Mouse (Mus musculus): ENCODE measurements around the gene Col1a1. TPM values are rescaled to one million over a fixed set of nuclear protein-coding genes. Genes with fewer than 3 reads are reported as not detected.
A peak's percentile ranks its signal among the peaks of the same experiment; 100 is the strongest.

Gene Col1a1
- polyA plus RNA-seq, 1 experiment from 2014 or later, result 136 TPM

DNA sequence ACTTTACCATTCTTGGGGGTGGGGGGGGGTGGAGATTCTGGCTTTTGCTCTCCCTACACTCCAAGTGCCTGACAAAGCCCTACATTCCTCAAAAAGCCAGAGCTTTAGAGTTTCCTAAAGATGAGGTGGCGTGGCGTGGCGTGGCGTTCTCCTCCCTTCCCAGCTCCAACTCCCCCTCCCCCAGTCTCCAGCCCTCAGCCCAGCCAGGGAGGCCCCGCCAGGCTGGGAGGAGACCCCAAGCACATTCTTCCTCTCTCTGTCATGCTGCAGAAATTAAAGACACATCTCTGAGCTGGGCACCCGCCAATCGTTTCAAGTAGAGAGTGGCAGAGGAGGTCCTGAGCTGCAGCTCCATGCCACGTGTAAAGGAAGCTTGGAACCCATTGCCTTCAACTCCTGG lies 2.4 kb upstream of the Col1a1 start:
- Histone ChIP-seq H3K27ac (ENCODE audit: low read depth, low read length) (no peak overlapping the region), H3K4me1 (ENCODE audit: control insufficient read depth, insufficient read depth, low read length) (peaks cover 14% of the 10 kb centered on the region), H3K36me3 (ENCODE audit: control insufficient read depth, insufficient read depth, low read length) (no peaks in the 10 kb centered on the region), H3K4me2 (no peak overlapping the region), H3K4me3 (ENCODE audit: low read depth, low read length) (no peak overlapping the region), H3K27me3 (ENCODE audit: control insufficient read depth, insufficient read depth, low read length) (peaks cover 44% of the 10 kb centered on the region), H3K9ac (ENCODE audit: low read length) (no peak overlapping the region), H3K9me3 (ENCODE audit: control insufficient read depth, low read length) (no peaks in the 10 kb centered on the region)
- WGBS, result 15% methylated on average over 8 of the region's 8 CpGs
- ATAC-seq (ENCODE audit: low FRiP score) (no peak), DNase-seq (ENCODE audit: low spot score, missing footprints) (no peak)

DNA sequence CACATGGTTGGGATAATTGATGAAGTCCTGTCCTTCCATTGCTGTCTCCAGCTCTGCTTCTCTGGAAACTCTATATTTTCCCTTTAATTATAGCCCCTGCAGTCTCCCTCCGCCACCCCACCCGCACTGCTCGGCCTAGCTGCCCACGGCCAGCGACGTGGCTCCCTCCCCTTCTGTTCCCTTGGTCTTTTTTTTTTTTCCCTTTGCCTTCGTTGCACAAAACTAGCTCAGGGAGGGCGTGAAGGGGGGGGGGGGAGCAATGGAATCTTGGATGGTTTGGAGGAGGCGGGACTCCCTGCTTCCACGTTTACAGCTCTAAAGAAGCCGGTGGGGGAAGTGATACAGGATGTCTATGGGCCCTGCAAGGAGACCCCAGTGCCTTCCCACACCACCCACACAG lies 1.5 kb upstream of the Col1a1 start:
- Histone ChIP-seq H3K9ac (ENCODE audit: low read length) (no peak overlapping the region), H3K4me1 (ENCODE audit: control insufficient read depth, insufficient read depth, low read length) (peaks cover 9% of the 10 kb centered on the region), H3K27me3 (ENCODE audit: control insufficient read depth, insufficient read depth, low read length) (peaks cover 48% of the 10 kb centered on the region), H3K36me3 (ENCODE audit: control insufficient read depth, insufficient read depth, low read length) (no peaks in the 10 kb centered on the region), H3K4me2 (no peak overlapping the region), H3K9me3 (ENCODE audit: control insufficient read depth, low read length) (no peaks in the 10 kb centered on the region), H3K4me3 (ENCODE audit: low read depth, low read length) (no peak overlapping the region), H3K27ac (ENCODE audit: low read depth, low read length) (no peak overlapping the region)
- DNase-seq (ENCODE audit: low spot score, missing footprints) (no peak), ATAC-seq (ENCODE audit: low FRiP score) (no peak)
- 19% methylated on average over 11 of the region's 11 CpGs for WGBS

DNA sequence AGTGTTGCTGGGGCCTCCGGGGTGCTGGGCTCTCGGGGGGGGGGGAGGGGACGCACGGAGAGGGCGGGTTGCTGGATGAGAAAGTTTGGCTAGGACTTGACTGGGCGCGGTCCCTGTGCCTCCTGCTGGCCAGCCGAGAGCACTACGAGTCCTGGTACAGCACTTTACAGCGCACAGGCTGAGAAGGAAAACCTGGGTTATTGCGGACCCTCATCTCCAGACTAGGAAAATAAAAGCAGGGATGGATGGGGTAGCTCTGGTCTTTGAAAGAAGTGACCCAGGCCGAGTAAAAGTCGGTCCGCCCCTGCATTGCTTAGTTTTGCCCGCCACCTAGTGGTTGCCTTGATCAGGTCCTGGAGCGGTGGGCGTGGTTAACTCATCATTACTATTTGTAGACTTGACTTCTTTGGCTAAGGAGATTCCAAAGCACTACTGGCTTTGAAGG lies 849 bp downstream of the Col1a1 start:
- Histone ChIP-seq H3K4me2 (peak overlapping the region; percentile 53), H3K4me1 (ENCODE audit: control insufficient read depth, insufficient read depth, low read length) (peaks cover 9% of the 10 kb centered on the region), H3K4me3 (ENCODE audit: low read depth, low read length) (peak overlapping the region; percentile 27), H3K36me3 (ENCODE audit: control insufficient read depth, insufficient read depth, low read length) (no peaks in the 10 kb centered on the region), H3K27me3 (ENCODE audit: control insufficient read depth, insufficient read depth, low read length) (peaks cover 48% of the 10 kb centered on the region), H3K27ac (ENCODE audit: low read depth, low read length) (no peak overlapping the region), H3K9ac (ENCODE audit: low read length) (peak overlapping the region; percentile 44), H3K9me3 (ENCODE audit: control insufficient read depth, low read length) (no peaks in the 10 kb centered on the region)
- DNase-seq (ENCODE audit: low spot score, missing footprints) (peak; percentile 98), ATAC-seq (ENCODE audit: low FRiP score) (peak; percentile 75)
- WGBS, result 1% methylated on average over 17 of the region's 17 CpGs

DNA sequence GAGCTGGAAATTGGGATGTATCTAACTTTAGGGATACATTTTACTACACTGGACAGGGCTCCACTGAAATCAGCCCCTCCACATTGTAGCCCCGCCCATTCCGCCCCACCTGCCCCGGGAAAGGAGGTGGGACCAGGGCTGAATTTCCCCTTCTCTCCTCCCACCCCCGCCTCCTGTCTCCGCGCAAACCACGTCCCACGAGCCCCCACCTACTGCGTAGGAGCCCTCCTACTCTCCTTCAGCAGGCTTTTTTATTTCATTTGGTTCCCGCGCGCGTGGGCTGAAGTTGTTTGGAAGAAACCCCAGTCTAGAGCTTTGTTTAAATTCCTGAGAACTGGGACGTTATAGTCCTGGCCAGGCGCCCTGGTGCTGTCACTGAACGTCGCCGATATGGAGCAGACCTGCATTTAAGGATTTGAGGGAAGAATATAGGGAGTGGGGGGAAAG lies 1.3 kb downstream of the Col1a1 start:
- under 1% methylated on average over 18 of the region's 18 CpGs for WGBS
- H3K4me3 ChIP-seq (ENCODE audit: low read depth, low read length), result peak overlapping the region; percentile 27
- H3K4me1 ChIP-seq (ENCODE audit: control insufficient read depth, insufficient read depth, low read length), result peaks cover 9% of the 10 kb centered on the region
- DNase-seq (ENCODE audit: low spot score, missing footprints) (peak; percentile 90), ATAC-seq (ENCODE audit: low FRiP score) (peak; percentile 66)
- peak overlapping the region; percentile 53 for H3K4me2 ChIP-seq
- H3K27me3 ChIP-seq (ENCODE audit: control insufficient read depth, insufficient read depth, low read length), result peaks cover 48% of the 10 kb centered on the region
- H3K27ac ChIP-seq (ENCODE audit: low read depth, low read length), result no peak overlapping the region
- no peaks in the 10 kb centered on the region for H3K36me3 ChIP-seq (ENCODE audit: control insufficient read depth, insufficient read depth, low read length)
- peak overlapping the region; percentile 18; the same call in 1 of the 2 replicates for H3K9ac ChIP-seq (ENCODE audit: low read length)
- no peaks in the 10 kb centered on the region for H3K9me3 ChIP-seq (ENCODE audit: control insufficient read depth, low read length)

DNA sequence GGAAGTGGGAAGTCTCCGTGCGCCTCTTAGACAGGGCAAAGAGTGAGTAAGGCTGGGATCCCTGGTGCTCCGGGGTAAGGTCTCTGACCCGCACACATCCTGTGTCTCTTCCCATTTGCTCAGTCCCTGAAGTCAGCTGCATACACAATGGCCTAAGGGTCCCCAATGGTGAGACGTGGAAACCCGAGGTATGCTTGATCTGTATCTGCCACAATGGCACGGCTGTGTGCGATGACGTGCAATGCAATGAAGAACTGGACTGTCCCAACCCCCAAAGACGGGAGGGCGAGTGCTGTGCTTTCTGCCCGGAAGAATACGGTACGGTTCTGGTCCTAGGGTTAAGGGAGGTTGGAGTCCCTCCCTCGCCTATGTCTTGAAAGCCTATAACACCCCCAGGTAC lies 1.8 kb downstream of the Col1a1 start:
- Histone ChIP-seq H3K27ac (ENCODE audit: low read depth, low read length) (no peak overlapping the region), H3K36me3 (ENCODE audit: control insufficient read depth, insufficient read depth, low read length) (no peaks in the 10 kb centered on the region), H3K4me3 (ENCODE audit: low read depth, low read length) (peak overlapping the region; percentile 27), H3K4me2 (peak overlapping the region; percentile 53), H3K9ac (ENCODE audit: low read length) (peak overlapping the region; percentile 18; the same call in 1 of the 2 replicates), H3K4me1 (ENCODE audit: control insufficient read depth, insufficient read depth, low read length) (peaks cover 9% of the 10 kb centered on the region), H3K27me3 (ENCODE audit: control insufficient read depth, insufficient read depth, low read length) (peaks cover 48% of the 10 kb centered on the region), H3K9me3 (ENCODE audit: control insufficient read depth, low read length) (no peaks in the 10 kb centered on the region)
- ATAC-seq (ENCODE audit: low FRiP score), result 0 out of 2 replicates have a peak, but pooled peaks have one; percentile 6
- 2% methylated on average over 15 of the region's 15 CpGs for WGBS
- DNase-seq (ENCODE audit: low spot score, missing footprints), result no peak

DNA sequence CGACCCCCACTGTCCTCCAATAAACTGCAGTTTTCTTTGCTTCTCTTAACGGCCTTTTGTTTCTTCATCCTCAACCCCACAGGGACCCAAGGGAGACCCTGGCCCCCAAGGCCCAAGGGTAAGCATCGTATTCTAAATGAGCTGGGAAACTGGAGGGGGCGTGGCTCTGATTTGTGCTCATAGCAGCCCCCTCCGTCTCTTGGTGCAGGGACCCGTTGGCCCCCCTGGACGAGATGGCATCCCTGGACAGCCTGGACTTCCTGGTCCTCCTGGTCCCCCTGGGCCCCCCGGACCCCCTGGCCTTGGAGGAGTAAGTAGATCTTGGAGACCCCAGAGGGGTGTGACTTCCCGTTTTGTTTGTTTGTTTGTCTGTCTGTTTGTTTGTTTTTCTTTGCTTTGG lies 2.3 kb downstream of the Col1a1 start:
- DNase-seq (ENCODE audit: low spot score, missing footprints) (no peak), ATAC-seq (ENCODE audit: low FRiP score) (no peak)
- H3K4me2 ChIP-seq, result no peak overlapping the region
- WGBS, result 31% methylated on average over 9 of the region's 9 CpGs
- peaks cover 9% of the 10 kb centered on the region for H3K4me1 ChIP-seq (ENCODE audit: control insufficient read depth, insufficient read depth, low read length)
- H3K36me3 ChIP-seq (ENCODE audit: control insufficient read depth, insufficient read depth, low read length), result no peaks in the 10 kb centered on the region
- peaks cover 44% of the 10 kb centered on the region for H3K27me3 ChIP-seq (ENCODE audit: control insufficient read depth, insufficient read depth, low read length)
- H3K27ac ChIP-seq (ENCODE audit: low read depth, low read length), result no peak overlapping the region
- no peak overlapping the region for H3K9ac ChIP-seq (ENCODE audit: low read length)
- no peak overlapping the region for H3K4me3 ChIP-seq (ENCODE audit: low read depth, low read length)
- no peaks in the 10 kb centered on the region for H3K9me3 ChIP-seq (ENCODE audit: control insufficient read depth, low read length)

DNA sequence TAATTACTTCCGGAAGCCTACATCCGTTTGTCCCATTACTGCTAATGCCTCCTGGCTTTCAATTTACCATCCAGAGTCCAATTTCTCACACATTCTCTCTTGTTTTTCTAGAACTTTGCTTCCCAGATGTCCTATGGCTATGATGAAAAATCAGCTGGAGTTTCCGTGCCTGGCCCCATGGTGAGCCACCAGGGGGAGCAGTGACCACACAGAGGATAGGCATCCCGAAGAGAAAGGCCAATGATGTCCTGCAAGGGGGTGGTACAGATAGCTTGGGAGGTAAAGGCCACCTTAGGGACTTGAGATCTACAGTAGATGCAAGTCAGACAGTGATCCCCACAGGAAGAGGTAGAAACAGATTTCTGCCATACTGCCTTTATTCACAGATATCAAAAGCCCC lies 3.3 kb downstream of the Col1a1 start:
- no peak overlapping the region for H3K4me2 ChIP-seq
- WGBS, result 20% methylated on average over 4 of the region's 4 CpGs
- no peak overlapping the region for H3K9ac ChIP-seq (ENCODE audit: low read length)
- no peak overlapping the region for H3K4me3 ChIP-seq (ENCODE audit: low read depth, low read length)
- DNase-seq (ENCODE audit: low spot score, missing footprints) (peak; percentile 95), ATAC-seq (ENCODE audit: low FRiP score) (no peak)
- no peaks in the 10 kb centered on the region for H3K9me3 ChIP-seq (ENCODE audit: control insufficient read depth, low read length)
- H3K27me3 ChIP-seq (ENCODE audit: control insufficient read depth, insufficient read depth, low read length), result peaks cover 36% of the 10 kb centered on the region
- H3K27ac ChIP-seq (ENCODE audit: low read depth, low read length), result no peak overlapping the region
- no peaks in the 10 kb centered on the region for H3K36me3 ChIP-seq (ENCODE audit: control insufficient read depth, insufficient read depth, low read length)
- H3K4me1 ChIP-seq (ENCODE audit: control insufficient read depth, insufficient read depth, low read length), result peaks cover 9% of the 10 kb centered on the region

DNA sequence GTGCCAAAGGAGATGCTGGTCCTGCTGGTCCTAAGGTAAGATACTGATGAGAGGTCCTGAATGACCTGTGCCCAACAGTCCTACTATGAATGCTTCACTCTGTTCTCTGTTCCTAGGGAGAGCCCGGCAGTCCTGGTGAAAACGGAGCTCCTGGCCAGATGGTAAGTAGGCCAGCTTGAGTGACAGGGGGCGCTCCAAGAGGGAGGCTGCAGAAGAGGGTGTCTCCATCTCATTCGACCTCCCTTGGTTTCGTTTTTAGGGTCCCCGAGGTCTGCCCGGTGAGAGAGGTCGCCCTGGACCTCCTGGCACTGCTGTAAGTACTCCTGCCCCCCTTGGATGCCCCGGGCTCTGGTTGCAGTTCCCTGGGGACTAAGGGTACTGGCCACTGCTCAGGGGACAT lies 5.1 kb downstream of the Col1a1 start:
- Histone ChIP-seq H3K36me3 (ENCODE audit: control insufficient read depth, insufficient read depth, low read length) (no peaks in the 10 kb centered on the region), H3K4me3 (ENCODE audit: low read depth, low read length) (no peak overlapping the region), H3K9me3 (ENCODE audit: control insufficient read depth, low read length) (no peaks in the 10 kb centered on the region), H3K27me3 (ENCODE audit: control insufficient read depth, insufficient read depth, low read length) (peaks cover 23% of the 10 kb centered on the region), H3K9ac (ENCODE audit: low read length) (no peak overlapping the region), H3K4me1 (ENCODE audit: control insufficient read depth, insufficient read depth, low read length) (peaks cover 9% of the 10 kb centered on the region), H3K27ac (ENCODE audit: low read depth, low read length) (no peak overlapping the region), H3K4me2 (no peak overlapping the region)
- 40% methylated on average over 9 of the region's 9 CpGs for WGBS
- DNase-seq (ENCODE audit: low spot score, missing footprints), result no peak
- ATAC-seq (ENCODE audit: low FRiP score), result no peak

DNA sequence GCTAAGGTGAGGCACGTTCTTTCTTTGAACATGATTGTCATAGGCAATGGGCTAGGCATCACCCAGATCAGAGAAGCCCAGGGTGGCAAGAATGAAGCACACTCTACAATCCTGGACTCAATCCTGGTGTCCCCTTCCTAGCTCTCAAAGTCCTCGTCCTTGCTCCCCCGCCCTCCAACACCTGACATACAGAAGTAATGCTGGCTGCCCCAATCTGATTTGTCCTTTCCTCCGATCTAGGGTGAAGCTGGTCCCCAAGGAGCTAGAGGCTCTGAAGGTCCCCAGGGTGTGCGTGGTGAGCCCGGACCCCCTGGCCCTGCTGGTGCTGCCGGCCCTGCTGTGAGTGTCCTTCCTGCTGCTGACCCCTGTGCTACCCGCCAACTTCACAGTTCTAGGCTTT lies 5.8 kb downstream of the Col1a1 start:
- no peak overlapping the region for H3K4me3 ChIP-seq (ENCODE audit: low read depth, low read length)
- H3K9me3 ChIP-seq (ENCODE audit: control insufficient read depth, low read length), result no peaks in the 10 kb centered on the region
- H3K4me2 ChIP-seq, result no peak overlapping the region
- no peak overlapping the region for H3K9ac ChIP-seq (ENCODE audit: low read length)
- DNase-seq (ENCODE audit: low spot score, missing footprints), result no peak
- no peak overlapping the region for H3K27ac ChIP-seq (ENCODE audit: low read depth, low read length)
- peaks cover 17% of the 10 kb centered on the region for H3K27me3 ChIP-seq (ENCODE audit: control insufficient read depth, insufficient read depth, low read length)
- no peaks in the 10 kb centered on the region for H3K36me3 ChIP-seq (ENCODE audit: control insufficient read depth, insufficient read depth, low read length)
- WGBS, result 75% methylated on average over 8 of the region's 8 CpGs
- no peak for ATAC-seq (ENCODE audit: low FRiP score)
- peaks cover 9% of the 10 kb centered on the region for H3K4me1 ChIP-seq (ENCODE audit: control insufficient read depth, insufficient read depth, low read length)
